Mouse (Mus musculus): Measurements from ENCODE around the gene Gfod1.

Gfod1 gene

DNA sequence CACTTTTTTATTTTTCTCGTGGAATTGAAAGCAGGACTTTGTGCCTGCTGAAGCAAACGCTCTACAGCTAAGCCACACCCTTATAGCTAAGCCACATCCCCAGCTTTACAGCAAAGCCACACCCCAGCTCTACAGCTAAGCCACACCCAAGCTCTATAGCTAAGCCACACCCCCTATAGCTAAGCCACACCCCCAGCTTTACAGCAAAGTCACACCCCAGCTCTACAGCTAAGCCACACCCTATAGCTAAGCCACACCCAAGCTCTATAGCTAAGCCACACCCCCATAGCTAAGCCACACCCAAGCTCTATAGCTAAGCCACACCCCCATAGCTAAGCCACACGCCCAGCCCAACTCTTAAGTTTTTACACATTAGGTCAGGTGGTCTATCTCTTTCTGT is 42.7 kb downstream of the Gfod1 start:
- DNase-seq: no peak

DNA sequence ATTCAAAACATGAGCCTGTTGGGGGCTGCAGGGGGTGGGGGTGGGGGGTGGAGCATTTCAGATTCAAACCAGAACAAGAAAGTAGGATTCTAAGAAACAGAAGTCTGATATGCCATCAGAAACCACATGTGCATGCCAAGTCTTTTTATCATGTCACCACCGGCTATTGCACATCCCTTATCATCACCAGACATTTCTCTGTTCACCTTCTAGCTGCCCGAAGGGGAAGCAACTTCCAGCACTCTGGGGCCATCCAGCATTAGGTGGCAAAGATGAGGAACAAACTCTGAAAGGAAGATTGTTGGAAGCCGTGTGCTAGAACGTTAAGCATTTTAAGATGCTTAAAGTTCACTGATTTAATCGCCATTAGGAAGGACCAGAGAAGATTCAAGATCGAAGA is 43.2 kb downstream of the Gfod1 start:
- no peak for DNase-seq

DNA sequence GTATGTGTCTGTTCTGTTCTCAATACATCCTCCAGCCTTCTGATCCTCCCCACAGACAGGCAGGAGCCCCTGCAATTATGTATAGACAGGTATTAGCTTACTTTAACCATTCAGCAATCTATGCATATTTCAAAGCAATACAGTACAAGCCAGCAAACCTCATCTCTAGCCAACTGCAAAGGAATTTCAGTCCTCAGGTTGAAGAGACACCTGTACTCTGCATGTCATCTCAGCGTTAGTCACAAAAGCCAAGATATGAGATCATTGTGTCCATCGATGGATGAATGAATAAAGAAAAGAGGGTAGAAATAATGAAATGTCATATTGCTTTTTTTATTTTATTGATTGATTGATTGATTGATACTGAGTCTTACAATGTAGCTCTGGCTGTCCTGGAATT is 47.5 kb downstream of the Gfod1 start:
- DNase-seq: no peak

DNA sequence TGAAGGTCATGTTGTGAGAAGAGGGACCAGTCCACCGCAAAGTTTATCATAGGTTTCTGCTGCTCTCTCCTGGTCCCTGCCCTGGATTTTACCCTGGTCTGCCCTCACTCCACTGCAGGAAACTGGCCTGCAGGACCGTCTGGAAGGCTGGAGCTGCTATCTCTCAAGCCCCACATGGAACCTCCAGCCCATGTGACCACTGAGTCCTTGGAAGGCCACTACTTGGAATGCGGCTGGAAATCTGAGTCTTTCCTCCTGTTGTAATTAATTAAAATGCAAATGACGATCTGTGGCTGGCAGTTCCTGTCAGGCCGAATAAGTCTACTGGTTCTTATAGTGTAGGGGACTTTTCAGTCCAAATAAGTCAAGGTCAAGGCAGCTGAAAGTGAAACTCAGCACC is 50.4 kb downstream of the Gfod1 start:
- no peak for DNase-seq

DNA sequence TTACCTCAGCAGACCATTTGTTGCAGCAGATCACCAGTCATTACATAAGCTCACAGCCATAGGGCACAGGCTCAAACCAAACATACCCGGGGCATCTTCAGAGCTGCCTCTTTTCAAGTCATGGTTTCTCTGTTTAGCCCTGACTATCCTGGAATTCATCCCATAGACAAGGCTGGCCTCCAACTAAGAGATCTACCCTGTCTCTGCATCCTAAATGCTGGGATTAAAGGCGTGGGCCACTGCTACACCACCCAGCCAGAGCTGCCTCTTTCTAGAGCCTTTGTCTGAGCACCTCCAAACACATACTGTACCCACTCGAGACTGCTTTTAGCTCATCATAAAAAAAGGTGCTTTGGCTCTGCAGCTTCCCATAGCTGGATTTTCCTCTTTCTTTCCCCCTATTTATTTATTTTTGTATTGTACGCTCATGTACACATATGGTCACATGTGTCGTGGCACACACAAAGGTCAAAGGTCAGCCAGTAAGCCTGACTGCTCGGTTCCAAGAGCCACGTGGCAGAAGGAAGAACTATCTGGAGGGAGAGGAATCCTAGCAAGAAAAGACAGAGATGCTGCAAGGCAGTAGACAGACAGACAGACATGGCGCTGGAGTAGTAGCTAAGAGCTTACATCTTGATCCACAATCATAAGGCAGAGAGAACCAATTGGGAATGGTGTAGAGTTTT is 51.7 kb downstream of the Gfod1 start:
- DNase-seq: peak; percentile 40

DNA sequence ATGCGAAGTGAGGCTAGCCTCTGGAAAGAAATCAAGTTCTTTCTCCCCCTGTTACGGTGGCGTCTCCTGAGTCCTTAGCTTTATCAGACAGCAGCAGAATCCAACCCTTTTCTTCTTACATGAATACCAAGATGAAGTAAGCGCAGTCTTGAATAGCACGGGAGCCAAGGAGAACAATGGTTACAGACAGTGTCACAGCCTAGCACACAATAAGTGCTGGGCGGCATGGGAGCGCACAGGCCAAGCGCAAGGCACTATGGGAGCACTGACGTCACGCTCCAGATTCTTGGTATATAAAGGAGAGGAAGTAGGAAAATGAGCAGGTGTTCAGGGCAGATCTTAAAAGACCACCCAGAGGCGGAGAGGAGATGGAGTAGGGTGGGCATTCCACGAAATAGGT is 52.6 kb downstream of the Gfod1 start:
- DNase-seq: no peak

DNA sequence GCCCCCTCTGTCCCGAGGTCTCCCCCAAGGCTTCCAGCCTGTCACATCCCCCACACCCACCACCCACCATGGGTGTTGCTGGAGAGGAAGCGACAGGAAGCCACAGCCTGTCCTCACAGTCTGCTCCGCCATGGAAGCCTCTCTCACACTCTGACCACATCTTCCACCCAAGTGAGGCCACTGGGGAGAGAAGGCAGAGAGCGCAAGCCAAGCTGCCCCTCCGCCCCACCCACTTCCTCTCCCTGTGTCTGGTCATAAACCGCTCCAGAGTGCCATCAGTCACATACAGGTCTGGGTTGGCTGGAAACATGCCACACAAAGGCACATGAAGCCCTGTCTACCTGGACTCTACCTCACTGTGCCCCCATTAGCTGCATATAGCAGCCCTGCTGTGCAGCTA is 53.3 kb downstream of the Gfod1 start:
- no peak for DNase-seq

DNA sequence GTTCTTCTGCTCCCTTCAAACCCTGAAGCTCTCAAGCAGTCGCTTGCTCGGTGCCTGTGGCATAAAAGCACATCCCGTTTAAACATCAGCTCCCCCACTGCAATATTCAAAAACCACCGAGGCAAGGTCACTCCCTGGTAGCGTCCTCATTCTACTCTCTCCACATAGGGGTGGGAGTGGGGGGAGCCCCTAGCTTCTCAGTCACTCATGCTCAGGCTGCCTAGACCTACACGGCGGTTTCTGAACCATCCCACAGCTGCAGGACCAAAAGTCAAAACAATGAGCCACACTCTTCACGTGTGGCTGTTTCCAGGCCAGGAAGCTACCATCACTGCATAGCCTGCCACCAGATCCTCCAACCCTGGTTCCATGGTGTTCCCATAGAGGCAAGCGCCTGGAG is 53.9 kb downstream of the Gfod1 start:
- no peak for DNase-seq

DNA sequence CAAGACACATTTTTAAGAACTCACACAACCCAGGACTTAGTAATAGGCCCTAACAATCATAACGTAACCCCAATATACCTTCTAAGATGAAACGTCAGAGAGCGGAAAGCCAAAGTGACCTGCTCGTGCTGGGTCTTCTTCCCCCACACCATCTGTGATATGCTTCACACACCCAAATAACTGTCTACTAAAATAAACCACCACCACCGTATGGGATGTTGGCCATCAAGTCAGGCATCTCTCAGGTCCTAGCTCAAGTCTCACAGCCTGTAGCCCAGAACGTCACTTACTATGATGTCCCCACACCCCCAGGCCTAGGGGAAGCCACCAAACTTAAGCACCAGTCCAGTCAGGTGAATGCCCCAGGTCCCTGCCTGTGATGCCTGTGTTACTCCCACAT is 55.6 kb downstream of the Gfod1 start:
- no peak for DNase-seq

DNA sequence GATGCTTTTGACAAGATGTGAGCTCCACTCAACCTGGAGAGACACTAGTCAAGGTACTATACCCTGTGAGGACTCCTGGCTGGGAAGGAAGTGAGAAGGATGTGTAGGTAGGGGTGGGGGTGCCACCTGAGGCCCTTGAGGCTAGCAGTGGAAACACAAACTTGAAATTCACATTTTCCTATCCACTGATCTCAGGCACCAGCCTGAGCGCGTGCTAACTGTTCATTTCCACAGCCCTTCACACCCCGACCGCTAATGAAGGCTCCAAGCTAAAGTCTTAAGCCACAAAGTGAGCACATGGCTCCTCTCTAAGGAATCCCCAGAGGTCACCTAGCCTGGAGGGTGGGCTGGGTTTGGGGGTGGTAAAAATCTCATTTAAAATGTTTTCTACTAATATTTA is 57.1 kb downstream of the Gfod1 start:
- no peak for DNase-seq

DNA sequence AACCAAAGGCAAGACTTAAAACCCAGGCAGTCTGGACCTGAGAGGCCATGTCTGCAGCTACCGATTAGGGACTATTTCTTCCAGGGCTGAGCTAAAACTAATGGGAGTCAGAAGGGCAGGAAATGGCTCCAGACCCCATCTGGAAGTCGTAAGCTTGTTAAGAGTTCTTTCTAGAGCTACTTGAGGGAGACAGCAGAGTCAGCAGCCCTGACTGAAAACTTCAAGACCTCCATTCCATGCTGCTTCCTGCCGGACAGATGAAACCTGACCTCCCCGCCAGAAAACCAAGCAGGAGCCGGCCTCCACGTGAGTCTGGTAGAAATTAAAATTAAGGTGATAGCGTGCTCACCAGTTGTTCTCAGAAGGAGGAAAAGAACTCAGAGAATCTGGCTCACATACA is 60.2 kb downstream of the Gfod1 start:
- DNase-seq: no peak

DNA sequence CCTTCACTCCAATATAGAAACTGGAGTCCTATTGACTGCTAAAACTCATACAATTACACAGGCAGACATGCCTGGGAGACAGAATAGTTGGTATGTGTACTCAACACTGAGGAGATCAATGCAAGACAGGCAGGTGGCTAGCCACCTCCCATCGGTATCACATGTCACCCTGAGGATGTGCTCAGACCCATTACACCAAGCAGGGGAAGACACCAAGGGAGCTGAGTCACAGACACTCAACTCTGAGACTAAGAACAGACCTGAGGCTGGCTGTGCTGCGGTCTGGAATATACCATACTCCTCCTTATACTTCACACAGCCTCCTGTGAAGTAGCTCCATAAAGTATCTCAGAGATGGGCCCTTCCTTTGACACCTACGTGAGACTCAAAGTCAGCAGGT is 60.7 kb downstream of the Gfod1 start:
- no peak for DNase-seq

DNA sequence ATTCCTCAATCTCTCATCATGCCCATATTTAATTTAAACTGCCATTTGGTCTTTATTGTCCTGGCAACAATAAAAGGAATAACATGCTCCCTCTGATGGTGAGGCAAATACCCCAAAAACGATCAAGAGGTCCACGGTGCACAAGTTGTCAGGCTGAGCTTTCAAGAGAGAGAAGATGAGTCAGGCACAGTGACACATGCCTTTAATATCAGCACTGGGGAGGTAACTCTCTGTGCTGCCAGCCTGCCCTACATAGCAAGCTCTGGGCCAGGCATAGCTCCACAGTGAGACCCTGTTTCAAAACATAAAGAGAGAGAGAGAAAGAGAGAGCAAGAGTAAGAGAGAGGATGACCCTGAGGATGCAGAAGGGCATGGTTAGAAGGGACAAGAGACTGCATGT is 62.2 kb downstream of the Gfod1 start:
- no peak for DNase-seq

DNA sequence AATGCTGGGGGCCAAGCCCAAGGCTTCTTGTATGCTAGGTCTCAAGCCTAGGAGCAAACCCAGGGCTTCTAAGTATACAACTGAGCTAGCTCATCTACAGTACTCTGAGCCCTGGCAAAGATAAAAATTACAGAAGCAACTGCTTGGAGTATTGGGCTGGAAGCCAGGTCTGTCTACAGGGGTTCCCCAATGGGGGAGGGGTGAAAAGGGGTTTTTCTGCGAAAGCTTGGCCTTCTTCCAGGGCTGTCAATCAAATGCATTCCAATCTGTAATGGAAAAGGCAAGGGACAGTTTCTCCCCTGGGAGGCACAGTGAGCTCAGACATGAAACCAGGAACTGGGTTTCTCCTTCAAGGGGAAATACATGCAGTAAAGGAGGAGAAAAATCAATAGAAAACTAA is 62.9 kb downstream of the Gfod1 start:
- DNase-seq: no peak

DNA sequence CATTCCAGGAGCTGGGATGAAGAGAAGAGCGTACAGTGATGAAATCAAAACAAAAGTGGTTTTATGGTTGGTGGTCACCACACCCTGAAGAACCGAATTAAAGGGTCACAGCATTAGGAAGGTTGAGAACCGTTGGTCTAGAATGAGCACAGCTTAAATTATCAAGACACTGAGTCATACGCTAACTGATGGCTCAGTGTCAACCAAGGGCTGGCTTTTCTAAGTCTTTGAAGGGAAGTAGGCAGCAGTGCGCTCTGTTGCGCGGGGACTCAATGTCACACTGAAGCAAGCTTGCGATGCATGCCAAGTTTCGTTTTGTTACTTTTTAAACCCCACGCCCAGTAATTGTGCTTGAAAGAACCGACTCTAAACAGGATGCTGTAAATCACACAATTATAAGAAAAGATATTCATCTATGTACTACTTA is 64.2 kb downstream of the Gfod1 start:
- peak; percentile 78 for DNase-seq

DNA sequence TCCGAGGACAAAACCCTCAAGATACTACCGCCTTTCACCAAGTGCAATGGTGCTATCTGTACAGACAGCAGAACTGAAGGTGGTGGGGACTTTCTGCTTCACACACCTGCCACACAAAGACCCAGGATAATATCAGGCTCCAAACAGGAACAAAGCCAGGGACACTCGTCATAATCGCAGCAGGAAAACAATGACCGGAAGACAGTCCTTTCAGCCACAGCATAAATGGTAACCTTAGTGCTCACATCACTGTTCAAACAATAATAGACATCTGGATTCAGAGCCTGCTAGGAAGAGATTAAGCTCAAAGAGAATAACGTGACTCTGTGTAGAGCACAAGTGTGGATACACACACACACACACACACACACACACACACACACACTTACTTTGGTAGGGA is 67.3 kb downstream of the Gfod1 start:
- no peak for DNase-seq

DNA sequence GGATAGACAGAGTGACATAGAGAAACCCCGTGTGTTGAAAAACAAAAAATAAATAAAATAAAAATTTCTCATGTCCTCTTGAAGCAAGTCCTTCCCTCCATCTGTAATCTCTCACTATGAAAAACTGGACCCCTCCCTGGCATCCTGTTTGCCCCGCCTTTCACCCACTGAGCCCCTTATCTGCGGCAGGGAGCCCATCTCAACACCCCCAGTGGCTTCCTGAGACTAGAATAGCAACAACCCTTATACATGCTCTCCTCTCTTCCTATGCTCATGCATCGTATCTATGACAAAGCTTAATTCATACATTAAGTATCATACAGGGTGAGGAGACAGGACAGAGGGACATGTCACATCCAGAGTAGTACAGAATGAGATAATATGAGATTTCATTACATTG is 68.0 kb downstream of the Gfod1 start:
- DNase-seq: no peak

DNA sequence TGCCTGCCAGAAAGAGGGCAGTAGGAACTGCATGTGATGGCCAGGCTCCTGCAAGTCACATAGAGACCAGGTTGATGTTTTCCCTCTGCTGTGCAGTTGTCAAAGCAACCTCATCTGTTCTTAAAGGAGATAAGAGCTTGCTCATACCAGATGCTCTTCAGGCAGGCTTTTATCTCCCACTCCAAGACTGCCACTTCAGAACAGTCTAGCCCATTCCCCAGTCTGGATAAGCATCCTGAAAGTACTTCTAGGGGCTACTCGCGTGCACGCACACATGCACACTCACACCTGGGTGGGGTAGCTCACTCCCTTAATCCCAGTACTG is 68.4 kb downstream of the Gfod1 start:
- DNase-seq: no peak

DNA sequence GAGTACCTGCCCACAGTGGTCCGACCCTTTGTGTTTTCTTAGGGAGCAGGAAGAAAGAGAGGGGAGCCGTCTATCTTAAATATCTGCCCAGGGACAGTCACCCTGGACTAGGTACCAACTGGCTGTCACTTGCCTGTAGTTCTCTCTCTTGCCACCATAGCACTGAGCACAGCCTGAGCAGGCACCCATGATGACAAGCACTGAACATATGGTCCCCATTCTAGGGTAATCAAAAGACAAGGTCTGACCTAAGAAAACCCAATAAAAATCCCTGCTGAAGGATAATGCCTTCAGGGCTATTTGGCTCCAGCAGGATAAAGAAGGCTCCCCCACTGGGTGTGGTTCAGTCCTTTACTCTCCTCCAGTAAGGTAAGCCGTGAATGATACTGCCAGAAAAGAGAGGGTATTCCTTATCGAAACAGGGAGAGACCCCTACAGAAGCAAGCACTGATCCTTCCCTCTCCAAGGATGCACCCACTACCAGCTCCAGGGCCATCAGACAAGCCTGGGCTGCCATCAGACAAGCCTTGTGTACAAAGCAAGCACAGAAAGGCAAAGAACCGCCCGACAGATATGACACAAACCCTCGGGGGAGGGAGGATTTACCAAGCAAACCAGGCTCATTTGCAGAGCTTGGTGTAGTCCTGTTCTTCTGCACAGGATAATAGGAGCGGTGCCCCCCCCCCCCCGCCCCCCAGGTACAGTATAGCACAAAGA is 68.9 kb downstream of the Gfod1 start:
- DNase-seq: no peak

DNA sequence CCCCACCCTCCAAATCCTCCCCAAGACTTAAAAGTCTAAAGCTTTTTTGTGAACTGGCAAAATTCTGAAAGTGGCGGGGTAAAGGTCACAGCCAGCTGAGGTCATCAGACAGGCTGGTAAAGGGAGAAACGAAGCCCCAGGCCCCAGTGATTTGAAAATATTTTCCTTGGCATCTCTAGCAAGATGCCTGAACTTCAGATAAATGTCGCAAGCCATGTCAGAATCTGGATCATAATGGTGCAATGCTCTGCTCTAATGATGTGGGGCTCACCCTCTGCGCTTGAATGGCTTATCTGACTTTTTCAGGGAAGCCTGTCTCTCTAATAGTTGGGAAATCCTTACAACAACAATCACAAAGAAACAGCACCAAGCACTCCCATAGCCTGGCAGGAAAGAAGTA is 70.6 kb downstream of the Gfod1 start:
- no peak for DNase-seq

DNA sequence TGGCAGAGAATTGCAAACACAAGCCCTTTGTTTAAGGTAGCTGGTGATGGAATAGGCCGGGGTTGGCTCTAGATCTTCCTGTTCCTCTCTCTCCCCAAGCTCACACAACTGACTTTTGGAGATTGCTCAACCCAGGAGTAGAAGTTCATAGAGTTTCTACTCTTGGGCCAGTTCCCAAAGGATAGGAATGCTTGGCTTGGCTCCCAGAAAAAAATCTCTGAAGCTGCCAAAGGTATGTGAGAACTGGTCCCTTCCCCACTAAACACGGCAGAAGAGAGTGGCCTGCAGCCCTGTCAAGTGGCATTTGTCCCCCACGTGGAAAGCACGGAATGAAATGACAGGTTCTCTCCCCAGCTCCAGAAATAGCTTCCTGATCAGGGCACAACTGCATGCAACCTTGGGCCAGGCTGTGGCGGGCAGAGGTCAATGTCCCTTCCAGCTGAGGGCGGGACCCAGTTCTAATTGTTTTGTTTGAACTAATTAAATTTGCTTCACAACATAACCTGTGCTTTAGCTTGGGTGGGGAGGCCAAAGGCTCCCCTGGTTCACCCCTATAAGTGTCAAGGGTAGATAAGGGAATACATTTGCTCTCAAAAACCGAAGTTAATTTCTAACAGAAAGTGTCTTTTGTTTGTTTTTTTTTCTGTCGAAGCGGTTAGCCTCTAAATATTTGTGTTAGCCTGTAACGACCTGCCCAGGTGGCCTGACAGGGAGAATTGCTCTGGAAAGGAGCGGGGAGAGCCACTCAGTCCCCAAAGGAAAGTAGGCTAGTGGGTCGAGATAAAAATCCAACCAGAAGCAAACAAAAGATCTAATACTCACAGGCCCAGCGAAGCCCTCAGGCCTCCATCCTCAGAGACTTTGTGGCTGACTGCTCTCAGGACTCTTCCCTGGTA is 71.8 kb downstream of the Gfod1 start:
- no peak for DNase-seq

DNA sequence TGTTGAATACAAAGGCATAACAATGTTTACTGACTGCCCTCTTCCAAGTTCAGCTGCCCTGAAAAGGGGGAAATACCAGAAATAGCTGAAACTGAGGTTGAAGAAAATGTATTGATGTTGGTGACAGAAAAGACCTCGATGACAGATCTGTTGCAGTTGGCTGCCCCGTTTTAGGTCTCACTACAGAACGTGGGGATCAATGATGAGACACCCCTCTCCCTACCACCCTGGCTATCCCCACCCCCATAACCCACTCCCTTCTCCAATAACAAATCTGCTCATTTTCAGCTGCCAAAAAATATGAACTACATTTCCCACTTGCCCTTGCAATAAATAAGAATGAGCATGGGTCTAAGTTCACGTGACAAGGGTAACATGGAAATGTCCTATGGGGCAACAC is 73.1 kb downstream of the Gfod1 start:
- no peak for DNase-seq

DNA sequence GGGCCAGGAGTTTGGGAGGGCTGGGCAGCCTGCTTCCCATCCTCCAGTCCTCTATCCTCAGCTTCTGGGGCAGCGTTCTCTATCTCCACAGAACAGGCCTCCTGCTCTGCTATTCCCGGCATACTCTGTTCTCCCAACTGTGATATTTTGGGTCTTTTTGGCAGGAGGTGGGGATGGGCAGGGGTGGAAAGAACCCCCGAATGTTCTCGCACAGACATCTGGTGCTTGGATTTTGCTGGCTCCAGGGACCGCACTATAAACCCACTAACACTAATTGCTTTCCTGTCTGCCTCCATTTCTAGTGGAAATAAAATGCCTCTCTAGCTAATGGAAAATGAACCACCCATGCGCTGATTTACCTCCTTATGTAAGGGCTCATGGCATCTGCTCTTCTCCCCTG is 73.7 kb downstream of the Gfod1 start:
- DNase-seq: peak; percentile 93

DNA sequence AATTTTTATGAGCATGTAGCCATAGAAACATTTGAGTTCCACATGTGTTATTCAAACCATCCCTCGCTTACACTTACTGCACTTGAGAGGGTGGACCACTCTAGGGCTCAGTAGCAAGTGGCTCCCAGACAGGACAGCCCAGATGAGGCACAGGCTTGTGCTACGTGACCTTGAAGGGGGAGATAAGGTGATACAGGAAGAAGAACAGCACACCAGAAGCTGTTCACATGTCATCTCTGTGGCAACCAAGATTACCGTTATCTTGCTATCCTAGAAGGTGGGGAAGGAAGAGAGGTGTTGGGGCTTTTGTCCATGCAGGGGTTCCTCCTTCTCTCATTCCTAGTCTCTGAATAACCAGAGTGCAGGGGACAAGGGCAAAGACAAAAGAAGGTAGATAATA is 74.2 kb downstream of the Gfod1 start:
- DNase-seq: no peak
